Mouse (Mus musculus) thymus, adult 2 months (tissue): ENCODE results near the gene Gid4.

ENCODE experiments used
- CTCF ChIP-seq: fragments of 200-500 bp; IDR thresholded peaks from 2 replicates; pipeline ENCODE4 v1.5.1; 2012; ENCODE audit warnings: mild to moderate bottlenecking, control low read depth, low read length, moderate library complexity, borderline replicate concordance; ENCODE audit not compliant: control insufficient read depth, poor library complexity, insufficient read depth; ENCODE audit errors: extremely low read depth
- POLR2A ChIP-seq: fragments of 200-500 bp; IDR thresholded peaks from 2 replicates; pipeline ENCODE4 v1.6.1; 2012; ENCODE audit warnings: mild to moderate bottlenecking, low read length, control low read depth, moderate library complexity; ENCODE audit not compliant: control insufficient read depth, poor library complexity, insufficient read depth; ENCODE audit errors: extremely low read depth

DNA sequence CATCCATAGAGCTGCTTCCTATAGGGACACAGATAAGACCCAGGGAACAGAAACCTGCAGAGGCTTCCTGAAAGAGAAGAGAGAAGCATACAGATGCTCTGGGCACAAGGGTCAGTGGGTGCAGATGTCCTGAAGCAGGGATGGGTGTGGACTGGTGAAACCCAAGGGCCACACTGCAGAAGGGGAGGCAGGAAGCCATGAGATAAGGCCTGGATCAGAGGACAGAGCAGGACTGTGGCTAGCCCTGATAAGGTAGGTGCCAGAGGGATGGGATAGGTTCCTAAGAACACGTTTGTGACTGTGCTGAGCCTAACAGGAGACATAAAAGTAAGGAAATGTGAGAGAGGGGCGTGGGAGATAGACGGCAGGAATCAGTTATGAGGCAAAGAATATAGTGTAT is 69.3 kb downstream of the Gid4 start:
- TF ChIP-seq CTCF = no peak
- no peak for TF ChIP-seq POLR2A
